Mouse (Mus musculus): ENCODE results near the gene Dpep2nb.

- TF ChIP-seq CTCF (IDR thresholded peaks at IDR 0.05; ENCODE audit: low read depth, low read length) = no peak
- no peak for TF ChIP-seq GATA1 (IDR thresholded peaks at IDR 0.05; ENCODE audit: borderline replicate concordance, low read length)
- no peak for TF ChIP-seq TAL1 (conservative IDR thresholded peaks at IDR 0.05; ENCODE audit: low read depth, low read length)
- TF ChIP-seq POLR2AphosphoS5 (IDR thresholded peaks at IDR 0.05; ENCODE audit: insufficient replicate concordance, low read depth, low read length) = no peak
Observed at GRCm38 (mm10) chr8:106038721-106039120, 32.9 kb upstream of the Dpep2nb start.
